Mouse (Mus musculus) frontal cortex, adult 2 months (tissue): ENCODE data around the gene Camk1g. TPM values are rescaled to one million over a fixed set of nuclear protein-coding genes. Genes with fewer than 3 reads are reported as not detected.

Experiments used
- DNase-seq, 2 experiments: peaks; one replicate each; pipeline ENCODE4 v3.0.0; 2022; ENCODE audit warnings: low spot score in 1 of 2; ENCODE audit errors: extremely low spot score in 1 of 2
- polyA plus RNA-seq: library from polyadenylated mRNA; depleted of rRNA; stranded (reverse); fragments of >200 nt; gene quantifications from 2 replicates; pipeline ENCODE4 v1.2.3, GENCODE M21; 2012

Camk1g gene
- polyA plus RNA-seq, 1 experiment, result 28.4 TPM

- peak in 1 of 2 experiments; percentile 62 for DNase-seq
Observed at GRCm38 (mm10) chr1:193376478-193377134, 6.5 kb upstream of the Camk1g start.

GRCm38 (mm10) chr1:193373906-193374413, 3.9 kb upstream of the Camk1g start:
- DNase-seq, result no peak

GRCm38 (mm10) chr1:193369091-193369490, 1.0 kb downstream of the Camk1g start:
- DNase-seq, result no peak

- peak in 1 of 2 experiments; percentile 84 for DNase-seq
Observed at GRCm38 (mm10) chr1:193368055-193368454, 2.0 kb downstream of the Camk1g start.

GRCm38 (mm10) chr1:193363801-193364231, 6.3 kb downstream of the Camk1g start:
- DNase-seq, result peak; percentile 63 to 77

GRCm38 (mm10) chr1:193362078-193362477, 8.0 kb downstream of the Camk1g start:
- DNase-seq, result peak in 1 of 2 experiments; percentile 51

- no peak for DNase-seq
Observed at GRCm38 (mm10) chr1:193361181-193361580, 8.9 kb downstream of the Camk1g start.

GRCm38 (mm10) chr1:193359199-193359598, 10.9 kb downstream of the Camk1g start:
- no peak for DNase-seq

GRCm38 (mm10) chr1:193351583-193351982, 18.5 kb downstream of the Camk1g start:
- DNase-seq, result peak; percentile 49 to 79

GRCm38 (mm10) chr1:193350546-193350801, 19.6 kb downstream of the Camk1g start:
- DNase-seq, result peak; percentile 76 to 84

- no peak for DNase-seq
Observed at GRCm38 (mm10) chr1:193349702-193350545, 20.2 kb downstream of the Camk1g start.

- no peak for DNase-seq
Observed at GRCm38 (mm10) chr1:193348261-193348962, 21.7 kb downstream of the Camk1g start.

- no peak for DNase-seq
Observed at GRCm38 (mm10) chr1:193346908-193347307, 23.2 kb downstream of the Camk1g start.

GRCm38 (mm10) chr1:193344976-193345375, 25.1 kb downstream of the Camk1g start:
- DNase-seq, result no peak

GRCm38 (mm10) chr1:193343853-193344252, 26.2 kb downstream of the Camk1g start:
- no peak for DNase-seq

- DNase-seq, result no peak
Observed at GRCm38 (mm10) chr1:193342198-193342946, 27.7 kb downstream of the Camk1g start.

GRCm38 (mm10) chr1:193338363-193338995, 31.6 kb downstream of the Camk1g start:
- DNase-seq, result peak; percentile 71 to 81

GRCm38 (mm10) chr1:193337787-193338310, 32.2 kb downstream of the Camk1g start:
- no peak for DNase-seq

- no peak for DNase-seq
Observed at GRCm38 (mm10) chr1:193337018-193337321, 33.1 kb downstream of the Camk1g start.
